Mouse (Mus musculus): ENCODE data around the gene Madcam1.

GRCm38 (mm10) chr10:79666493-79666892, 2.1 kb downstream of the Madcam1 start:
- TF ChIP-seq CTCF (IDR thresholded peaks at IDR 0.05; ENCODE audit: extremely low read depth, insufficient read depth, low read length) (no peak), POLR2A (IDR thresholded peaks at IDR 0.05; ENCODE audit: extremely low read depth, insufficient read depth, low read length) (no peak)
